Mouse (Mus musculus): ENCODE measurements around the gene Zfp868. TPM values are rescaled to one million over a fixed set of nuclear protein-coding genes. Genes with fewer than 3 reads are reported as not detected.
"Not testable (repeated sequence)": the region's sequence is repeated elsewhere in the genome, so short reads cannot be mapped to it uniquely, and the experiment has no call there.

Zfp868 gene
- 10 to 100 TPM; 10.2 to 10.7 TPM for total RNA-seq (2021)

DNA sequence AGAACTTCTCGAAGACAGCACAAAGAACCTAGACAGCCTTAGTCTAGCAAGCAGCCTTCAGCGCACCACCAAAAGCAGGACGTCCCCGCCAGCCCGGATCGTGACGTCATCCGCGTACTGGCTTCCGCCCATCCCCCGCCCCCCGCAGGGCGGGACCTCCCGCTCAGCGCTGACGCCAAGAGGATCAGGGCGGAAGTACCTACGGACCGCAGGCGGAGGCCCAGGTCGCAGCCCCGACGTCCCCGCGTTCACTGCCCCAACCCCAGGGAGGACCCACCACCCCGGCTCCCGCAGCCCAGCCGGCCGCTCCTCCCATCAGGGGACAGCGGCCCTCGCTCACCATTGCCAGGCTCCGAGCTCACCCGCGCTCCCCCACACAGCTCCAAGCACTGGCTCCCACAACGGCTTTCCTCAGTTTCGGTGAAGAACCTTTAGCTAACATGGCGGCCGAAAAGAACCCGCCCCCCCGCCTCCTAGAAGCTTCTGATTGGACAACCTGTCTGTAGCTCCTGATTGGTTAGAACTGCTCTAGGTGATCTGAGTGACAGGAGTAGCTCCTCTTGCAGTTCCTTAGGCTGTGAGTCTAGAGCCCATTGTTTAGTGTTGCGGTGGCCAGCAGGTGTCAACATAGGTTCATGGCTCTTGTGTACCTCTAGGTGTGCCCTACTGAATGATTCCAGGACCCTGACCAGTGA, at the start of gene Zfp868:
Gene Zfp868, minus strand, starts transcription at position 454 of the 695 bp plus-strand sequence.
- peak; percentile 99 for DNase-seq
- intact Hi-C loops (cut with DNase I), result loop anchor here (1.0 to 5.0 kb wide), 4 partner anchors 30 to 247 kb away; partner anchors contain the start of genes Atp13a1, Zfp866 and Zfp964

DNA sequence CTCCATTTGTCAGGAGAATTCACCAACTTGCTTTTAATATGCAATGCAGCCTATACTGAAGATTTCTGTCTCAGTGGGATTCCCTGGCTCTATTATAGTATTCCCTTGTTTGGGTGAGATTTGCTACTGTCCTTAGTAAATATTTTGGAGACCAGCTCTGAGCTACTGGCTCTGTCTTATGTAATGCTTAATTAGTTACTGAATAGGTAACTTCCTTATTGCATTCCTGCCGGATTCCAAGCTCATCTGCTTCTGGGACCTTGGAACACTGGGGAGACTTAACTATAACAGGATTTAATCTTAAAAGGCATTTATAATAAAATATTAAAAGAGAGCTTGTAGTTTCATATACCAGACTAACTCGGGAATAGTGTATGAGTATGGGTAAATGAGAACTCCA, 39.7 kb upstream of the Zfp868 start:
- DNase-seq; intact Hi-C loops (cut with DNase I): not testable (repeated sequence)

DNA sequence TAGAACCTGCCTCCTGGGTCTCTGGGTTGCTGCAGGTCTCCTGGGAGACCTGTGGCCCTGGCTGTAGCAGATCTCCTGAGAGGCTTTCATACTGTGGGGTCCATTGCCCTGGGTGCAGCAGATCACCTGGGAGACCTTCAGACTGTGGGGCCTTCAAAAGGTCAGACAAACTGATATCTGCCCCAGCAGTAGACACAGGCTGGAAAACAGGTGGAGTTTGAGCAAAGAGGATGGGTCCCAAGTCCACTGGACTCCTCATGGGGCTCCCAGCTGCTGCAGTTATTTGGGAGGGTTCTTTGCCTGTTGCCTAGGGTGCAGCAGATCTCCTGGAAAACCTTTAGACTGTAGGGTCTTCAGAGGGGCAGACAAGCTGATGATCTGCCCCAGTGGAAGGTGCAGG, 35.9 kb upstream of the Zfp868 start:
- DNase-seq, result no peak
- intact Hi-C loops (cut with DNase I), result no loop called here

DNA sequence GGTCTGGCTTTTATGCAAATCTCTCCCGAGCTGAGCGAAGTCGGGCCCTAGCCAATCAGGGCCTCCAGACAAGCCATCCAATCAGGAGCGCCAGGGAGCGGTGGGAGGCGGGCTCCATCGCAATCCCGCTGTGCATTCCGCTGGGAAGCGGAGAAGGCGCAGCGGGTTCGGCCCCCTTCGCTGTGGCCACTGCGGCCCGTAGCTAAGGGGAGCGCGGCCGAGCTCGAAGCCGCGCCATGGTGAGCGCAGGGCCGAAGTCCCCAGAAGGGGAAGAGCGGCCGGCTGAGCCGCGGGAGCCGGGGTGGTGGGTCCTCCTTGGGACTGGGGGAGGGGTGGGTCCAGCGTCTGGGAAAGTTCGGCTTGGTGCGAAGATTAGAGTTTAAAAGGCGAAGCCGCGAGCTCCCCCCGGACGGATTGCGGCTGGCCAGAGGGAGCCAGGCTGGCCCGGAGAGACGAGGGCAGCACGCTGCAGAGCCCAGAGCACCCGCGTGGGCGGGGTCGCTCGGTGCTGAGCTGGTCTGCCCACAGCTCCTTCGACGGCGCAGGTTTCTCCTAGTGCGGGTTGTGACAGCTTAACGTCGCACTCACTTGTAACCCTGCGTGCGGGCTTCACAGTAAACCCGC, 29.1 kb upstream of the Zfp868 start, which contains the start of gene Zfp964:
Gene Zfp964, plus strand, starts transcription at position 122 of the 624 bp plus-strand sequence.
- DNase-seq, result peak; percentile 95 to 96
- intact Hi-C loops (cut with DNase I), result loop anchor here (2.0 kb wide), 1 partner anchor 30 kb away; the partner anchor contains the start of gene Zfp868

DNA sequence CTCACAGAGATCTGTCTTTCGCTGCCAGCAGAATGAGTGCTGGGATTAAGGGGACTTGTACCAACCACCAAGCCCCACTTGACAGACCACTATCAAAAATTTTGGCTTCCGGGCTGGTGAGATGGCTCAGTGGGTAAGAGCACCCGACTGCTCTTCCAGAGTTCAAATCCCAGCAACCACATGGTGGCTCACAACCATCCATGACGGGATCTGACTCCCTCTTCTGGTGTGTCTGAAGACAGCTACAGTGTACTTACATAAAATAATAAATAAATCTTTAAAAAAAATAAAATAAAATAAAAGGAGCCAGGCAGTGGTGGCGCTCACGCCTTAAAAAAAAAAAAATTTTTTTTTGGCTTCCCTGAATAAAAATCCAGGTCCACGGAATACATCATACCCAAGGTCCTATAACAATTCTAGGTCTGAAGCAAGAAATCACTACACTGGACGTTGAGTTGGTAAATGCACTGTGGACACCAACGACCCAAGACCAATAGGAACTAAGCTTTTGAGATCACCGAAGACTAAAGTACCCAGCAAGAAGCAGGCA, 28.5 kb upstream of the Zfp868 start:
- DNase-seq, result no peak
- intact Hi-C loops (cut with DNase I), result loop anchor here (2.0 kb wide), 1 partner anchor 29 kb away; the partner anchor contains the start of gene Zfp868

DNA sequence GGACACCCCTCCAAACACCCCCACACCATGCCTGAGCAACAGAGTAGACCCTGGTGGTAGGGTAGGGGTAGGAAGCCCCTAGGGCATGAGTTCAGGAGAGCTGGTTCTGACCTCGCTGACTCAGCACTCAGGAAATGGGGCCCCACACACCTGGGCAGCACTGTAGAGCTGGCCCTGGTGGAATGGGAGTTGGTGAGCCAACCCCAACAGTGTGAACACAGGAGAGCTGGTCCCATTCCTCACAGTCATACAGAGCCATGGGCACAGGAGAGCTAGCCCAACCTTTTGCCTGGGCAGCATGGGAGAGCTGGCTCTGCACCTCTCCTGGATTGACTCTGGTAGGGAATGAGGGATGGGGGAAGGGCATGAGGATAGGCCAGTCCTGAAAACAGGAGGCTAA, 7.3 kb downstream of the Zfp868 start:
- intact Hi-C loops (cut with DNase I), result no loop called here
- DNase-seq, result no peak

DNA sequence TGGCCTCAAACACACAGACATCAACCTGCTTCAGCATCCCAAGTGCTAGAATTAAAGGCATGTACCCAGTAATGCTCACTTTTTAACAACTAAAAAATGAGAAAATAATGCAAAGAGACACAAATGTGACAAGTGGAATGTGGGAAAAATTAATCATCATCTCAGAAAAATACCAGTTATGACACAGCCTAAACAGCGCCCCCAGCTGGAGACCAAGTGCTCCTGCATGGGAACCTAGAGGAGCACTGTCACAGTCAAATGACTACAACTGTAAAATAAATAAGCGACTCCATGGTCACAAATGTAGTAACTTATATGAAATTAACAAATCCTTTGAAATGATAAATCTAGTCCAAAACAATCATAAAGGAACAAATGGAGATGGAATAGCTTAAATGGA, 10.7 kb downstream of the Zfp868 start:
- no peak for DNase-seq
- intact Hi-C loops (cut with DNase I), result no loop called here

DNA sequence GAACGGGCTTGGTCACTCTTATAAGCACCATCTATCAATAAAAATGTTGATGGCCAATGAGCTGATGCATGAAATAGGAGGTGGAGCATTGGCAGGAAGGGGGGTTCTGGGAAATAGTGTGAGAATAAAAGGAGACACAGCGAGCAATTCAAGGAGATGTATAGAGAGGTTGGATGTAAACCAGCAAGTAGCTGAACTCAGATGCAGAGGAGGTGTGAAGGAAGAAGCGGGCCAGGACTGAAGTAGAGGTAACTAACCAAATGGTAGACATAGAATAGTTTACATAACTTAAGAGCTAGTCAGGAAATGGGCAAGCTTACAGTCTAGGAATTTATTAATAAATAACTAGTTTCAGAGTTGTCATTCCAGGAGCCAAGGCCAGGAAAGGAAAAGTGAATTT, 27.8 kb downstream of the Zfp868 start:
- DNase-seq; intact Hi-C loops (cut with DNase I): not testable (repeated sequence)

DNA sequence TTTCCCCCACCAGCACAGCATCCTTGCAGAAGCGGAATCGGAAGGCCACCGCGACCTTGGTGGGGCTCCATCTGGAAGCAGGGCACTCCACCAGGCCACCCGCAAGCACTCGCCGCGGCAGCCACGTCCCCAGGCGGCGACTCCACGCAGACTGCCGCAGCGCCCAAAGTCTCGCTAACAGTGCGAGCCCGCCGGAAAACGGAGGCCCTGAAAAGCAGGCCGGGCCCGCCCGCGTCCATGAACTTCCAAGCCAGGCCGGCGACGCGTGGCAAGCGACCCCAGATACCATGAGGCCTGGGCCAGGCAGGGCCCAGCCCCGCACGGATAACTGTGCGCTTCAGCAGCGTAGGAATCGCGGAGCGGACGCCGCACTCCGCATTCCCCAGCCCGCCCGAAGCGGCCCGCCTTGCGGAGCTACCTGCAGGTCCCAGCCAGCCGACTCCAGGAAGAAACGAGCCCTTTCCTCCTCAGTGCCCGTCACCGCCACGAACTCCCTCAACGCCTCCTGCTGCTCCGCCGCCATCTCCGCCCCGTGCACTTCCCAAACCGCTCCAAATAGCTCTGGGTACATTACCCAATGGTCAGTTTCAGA, 40.6 kb downstream of the Zfp868 start:
- peak; percentile 31 to 62 for DNase-seq
- intact Hi-C loops (cut with DNase I), result no loop called here

DNA sequence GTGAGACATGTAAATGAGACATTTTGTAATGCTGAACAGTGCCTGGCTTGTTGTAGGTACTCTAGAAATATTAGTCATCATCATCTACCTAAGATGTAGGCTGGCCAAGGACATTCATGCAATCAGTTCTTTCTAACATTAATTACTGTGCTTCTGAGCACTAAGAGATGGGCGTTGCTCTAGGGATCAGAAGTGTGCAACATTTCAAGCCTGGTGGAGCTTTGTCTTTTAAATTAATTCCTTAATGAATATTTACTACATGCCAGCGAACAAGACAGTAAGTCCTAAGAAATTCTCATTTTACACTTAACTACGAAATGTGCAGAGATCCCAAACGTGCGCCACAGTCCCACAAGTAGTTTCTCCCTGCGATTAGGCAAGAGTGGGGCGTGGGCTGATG, 41.1 kb downstream of the Zfp868 start:
- intact Hi-C loops (cut with DNase I); DNase-seq: not testable (repeated sequence)

Other genes starting within 250 kb of the Zfp868 start
- not detected for gene Gm9495, start 172.0 kb downstream of the Zfp868 start, total RNA-seq (2021)
- not detected for gene Gm7697, start 102.6 kb downstream of the Zfp868 start, total RNA-seq (2021)
- 1 to 10 TPM; 1.2 to 1.8 TPM for gene Zfp964, start 28.9 kb upstream of the Zfp868 start, total RNA-seq (2021)
- 10 to 100 TPM; 14.1 to 15.5 TPM for gene Zfp869, start 85.2 kb upstream of the Zfp868 start, total RNA-seq (2021)
- gene Zfp963, start 124.4 kb upstream of the Zfp868 start, total RNA-seq (2021), result 1 to 10 TPM; 2.9 to 3.2 TPM
- gene Gm20422, start 149.3 kb upstream of the Zfp868 start, total RNA-seq (2021), result 1 to 10 TPM; 4.5 to 5.4 TPM
- gene Atp13a1, start 165.6 kb upstream of the Zfp868 start, total RNA-seq (2021), result 10 to 100 TPM; 20.7 TPM
- 10 to 100 TPM; 16.5 to 21.2 TPM for gene Zfp866, start 165.6 kb upstream of the Zfp868 start, total RNA-seq (2021)
- 1 to 10 TPM; 6.4 to 8.6 TPM for gene Gmip, start 183.1 kb upstream of the Zfp868 start, total RNA-seq (2021)
- gene Lpar2, start 196.9 kb upstream of the Zfp868 start, total RNA-seq (2021), result under 1 TPM; 0.55 to 0.57 TPM
- 1 to 10 TPM in 1 of 2 experiments, under 1 TPM in 1; 0.65 to 1.2 TPM for gene Pbx4, start 206.9 kb upstream of the Zfp868 start, total RNA-seq (2021)

All from heart, postnatal 10 days (tissue).